ENCODE assay signal across 10 mouse cellular contexts in genomic region chr3:89379388-89380131, GRCm38 (mm10). TPM values are rescaled to one million over a fixed set of nuclear protein-coding genes. Genes with fewer than 3 reads are reported as not detected.
DNase-seq lines count a peak whose midpoint lies in the region; ATAC-seq and TF ChIP-seq lines count a peak whose summit lies in the region.
"Had no signal": no experiment of that assay in that cellular context is flagged by ENCODE, and none has a peak within 500 bp of the region (broad histone marks: within the 10 kb centered on the region; RNA-seq: fewer than 3 reads in every experiment).

No protein-coding gene starts in this region.

- 85% methylated on average over 31 of the region's 31 CpGs for WGBS in lung, embryonic 14.5 days
- 86% methylated on average over 31 of the region's 31 CpGs for WGBS in hindbrain, embryonic 15.5 days
- 87% methylated on average over 31 of the region's 31 CpGs for WGBS in stomach, embryonic 15.5 days
- WGBS in forebrain, embryonic 16.5 days, result 88% methylated on average over 31 of the region's 31 CpGs

- H3K27ac ChIP-seq in lung, embryonic 14.5 days (ENCODE audit: low read depth), result no peak overlapping the region
- H3K27ac ChIP-seq in hindbrain, embryonic 15.5 days (replicated peaks), result no peak overlapping the region
- H3K27ac ChIP-seq in stomach, embryonic 15.5 days, result peak overlapping the region; percentile 61
- H3K27ac ChIP-seq in forebrain, embryonic 16.5 days (ENCODE audit: low read length), result no peak overlapping the region
- H3K27ac ChIP-seq: liver, embryonic 13.5 days had no signal

- no peak for TF ChIP-seq CTCF in lung, embryonic 14.5 days (IDR thresholded peaks at IDR 0.05; ENCODE audit: low read depth)

- peak; percentile 34 for DNase-seq in CD4-positive, CD25-positive, alpha-beta regulatory T cell, adult 2 months (ENCODE audit: low read depth, low spot score)
- no peak for DNase-seq in lung, embryonic 14.5 days
- no peak for DNase-seq in lung, postnatal 25 days (ENCODE audit: low spot score)
- no peak for DNase-seq in frontal cortex, postnatal 14 days (ENCODE audit: low spot score in 2 of 2)
- DNase-seq: liver, embryonic 13.5 days had no signal

- peaks cover 10% of the 10 kb centered on the region; the same call in 1 of the 2 replicates for H3K36me3 ChIP-seq in lung, embryonic 14.5 days (ENCODE audit: insufficient read depth)
- no peaks in the 10 kb centered on the region for H3K36me3 ChIP-seq in hindbrain, embryonic 15.5 days
- H3K36me3 ChIP-seq in stomach, embryonic 15.5 days, result no peaks in the 10 kb centered on the region
- H3K36me3 ChIP-seq in forebrain, embryonic 16.5 days (ENCODE audit: control insufficient read depth, insufficient read depth), result no peaks in the 10 kb centered on the region

- no peaks in the 10 kb centered on the region for H3K27me3 ChIP-seq in lung, embryonic 14.5 days (ENCODE audit: insufficient read depth, low read length)
- H3K27me3 ChIP-seq in hindbrain, embryonic 15.5 days, result no peaks in the 10 kb centered on the region
- no peaks in the 10 kb centered on the region for H3K27me3 ChIP-seq in stomach, embryonic 15.5 days (replicated peaks)
- no peaks in the 10 kb centered on the region for H3K27me3 ChIP-seq in forebrain, embryonic 16.5 days (replicated peaks; ENCODE audit: control insufficient read depth, insufficient read depth, low read length)
- H3K27me3 ChIP-seq: liver, embryonic 13.5 days had no signal

- H3K9ac ChIP-seq in lung, embryonic 14.5 days, result no peak overlapping the region
- no peak overlapping the region for H3K9ac ChIP-seq in hindbrain, embryonic 15.5 days
- H3K9ac ChIP-seq in stomach, embryonic 15.5 days, result no peak overlapping the region
- no peak overlapping the region for H3K9ac ChIP-seq in forebrain, embryonic 16.5 days (replicated peaks; ENCODE audit: low read depth, low read length)

- peak overlapping the region; percentile 76 for H3K4me2 ChIP-seq in lung, embryonic 14.5 days
- peak overlapping the region; percentile 86 for H3K4me2 ChIP-seq in hindbrain, embryonic 15.5 days
- H3K4me2 ChIP-seq in stomach, embryonic 15.5 days, result no peak overlapping the region; the same call in 1 of the 2 replicates
- no peak overlapping the region; the same call in 1 of the 2 replicates for H3K4me2 ChIP-seq in forebrain, embryonic 16.5 days (ENCODE audit: low read length)

- H3K9me3 ChIP-seq in lung, embryonic 14.5 days (ENCODE audit: low read depth, low read length), result no peaks in the 10 kb centered on the region
- no peaks in the 10 kb centered on the region for H3K9me3 ChIP-seq in hindbrain, embryonic 15.5 days
- no peaks in the 10 kb centered on the region for H3K9me3 ChIP-seq in stomach, embryonic 15.5 days
- no peaks in the 10 kb centered on the region for H3K9me3 ChIP-seq in forebrain, embryonic 16.5 days (ENCODE audit: control insufficient read depth, low read length)
- H3K9me3 ChIP-seq: liver, embryonic 13.5 days had no signal

- H3K4me1 ChIP-seq in lung, embryonic 14.5 days (ENCODE audit: insufficient read depth), result no peaks in the 10 kb centered on the region
- peaks cover 15% of the 10 kb centered on the region for H3K4me1 ChIP-seq in hindbrain, embryonic 15.5 days (replicated peaks)
- peaks cover 24% of the 10 kb centered on the region for H3K4me1 ChIP-seq in stomach, embryonic 15.5 days
- H3K4me1 ChIP-seq in forebrain, embryonic 16.5 days (replicated peaks; ENCODE audit: control insufficient read depth, insufficient read depth, low read length), result peaks cover 12% of the 10 kb centered on the region

- ATAC-seq in CD4-positive, CD25-positive, alpha-beta regulatory T cell, adult 4 months, result no peak
- ATAC-seq in lung, embryonic 14.5 days (ENCODE audit: insufficient read depth), result no peak
- ATAC-seq in hindbrain, embryonic 15.5 days (ENCODE audit: low FRiP score, low read depth), result no peak
- ATAC-seq in stomach, embryonic 15.5 days (ENCODE audit: insufficient read depth, low FRiP score, low read depth), result no peak
- ATAC-seq in forebrain, embryonic 16.5 days, result no peak
- ATAC-seq: activated CD4-positive, CD25-positive, alpha-beta regulatory T cell, adult 4 months had no signal

- no peak overlapping the region for H3K4me3 ChIP-seq in lung, embryonic 14.5 days (ENCODE audit: low read depth, low read length)
- no peak overlapping the region for H3K4me3 ChIP-seq in hindbrain, embryonic 15.5 days
- H3K4me3 ChIP-seq in stomach, embryonic 15.5 days (replicated peaks), result no peak overlapping the region
- no peak overlapping the region for H3K4me3 ChIP-seq in forebrain, embryonic 16.5 days (replicated peaks; ENCODE audit: low read length)

RNA-seq across cellular contexts. Expression of gene Dcst1, which starts 14.5 kb away (rescaled TPM):
- polyA plus RNA-seq in CD4-positive, CD25-positive, alpha-beta regulatory T cell, adult 4 months (2017; shearing (Covaris generic)), result 1 to 10 TPM in 1 of 2 experiments, under 1 TPM in 1; 0.59 to 1.1 TPM
- 0.11 TPM in 1 of 2 replicates, not detected in the other for polyA plus RNA-seq in lung, embryonic 14.5 days (2014; fragmentation: Nextera tagmentation; extraction: Ambion mirVana)
- polyA plus RNA-seq in hindbrain, embryonic 15.5 days (2015; fragmentation: Nextera tagmentation; extraction: Ambion mirVana), result 0.89 and 1.1 TPM in 2 replicates
- polyA plus RNA-seq in stomach, embryonic 15.5 days (2015; fragmentation: Nextera tagmentation; extraction: Ambion mirVana), result 0.30 and 0.52 TPM in 2 replicates
- polyA plus RNA-seq in forebrain, embryonic 16.5 days (2015; fragmentation: Nextera tagmentation; extraction: Ambion mirVana), result 1.2 and 1.3 TPM in 2 replicates
- polyA plus RNA-seq: liver, embryonic 13.5 days had no signal

RNA-seq across cellular contexts. Expression of gene Zbtb7b, which starts 15.0 kb away (rescaled TPM):
- polyA plus RNA-seq in CD4-positive, CD25-positive, alpha-beta regulatory T cell, adult 4 months (2017; shearing (Covaris generic)), result 10 to 100 TPM; 11.7 to 13.2 TPM
- polyA plus RNA-seq in lung, embryonic 14.5 days (2014; fragmentation: Nextera tagmentation; extraction: Ambion mirVana), result 1.6 and 1.7 TPM in 2 replicates
- polyA plus RNA-seq in hindbrain, embryonic 15.5 days (2015; fragmentation: Nextera tagmentation; extraction: Ambion mirVana), result 0.82 and 0.83 TPM in 2 replicates
- 7.8 and 7.9 TPM in 2 replicates for polyA plus RNA-seq in stomach, embryonic 15.5 days (2015; fragmentation: Nextera tagmentation; extraction: Ambion mirVana)
- 0.51 and 0.77 TPM in 2 replicates for polyA plus RNA-seq in forebrain, embryonic 16.5 days (2015; fragmentation: Nextera tagmentation; extraction: Ambion mirVana)

RNA-seq across cellular contexts. Expression of gene Dcst2, which starts 17.8 kb away (rescaled TPM):
- polyA plus RNA-seq in CD4-positive, CD25-positive, alpha-beta regulatory T cell, adult 4 months (2017; shearing (Covaris generic)), result under 1 TPM in 1 of 2 experiments, not detected in 1; 0.42 TPM
- 0.17 TPM in 1 of 2 replicates, not detected in the other for polyA plus RNA-seq in lung, embryonic 14.5 days (2014; fragmentation: Nextera tagmentation; extraction: Ambion mirVana)
- 0.09 and 0.34 TPM in 2 replicates for polyA plus RNA-seq in hindbrain, embryonic 15.5 days (2015; fragmentation: Nextera tagmentation; extraction: Ambion mirVana)
- polyA plus RNA-seq in stomach, embryonic 15.5 days (2015; fragmentation: Nextera tagmentation; extraction: Ambion mirVana), result 0.30 and 0.67 TPM in 2 replicates
- polyA plus RNA-seq in forebrain, embryonic 16.5 days (2015; fragmentation: Nextera tagmentation; extraction: Ambion mirVana), result 0.27 TPM in 1 of 2 replicates, not detected in the other

RNA-seq across cellular contexts. Expression of gene Lenep, which starts 23.0 kb away (rescaled TPM):
- polyA plus RNA-seq in CD4-positive, CD25-positive, alpha-beta regulatory T cell, adult 4 months (2017; shearing (Covaris generic)), result 1 to 10 TPM in 1 of 2 experiments, not detected in 1; 5.3 TPM
- 0.19 and 0.33 TPM in 2 replicates for polyA plus RNA-seq in lung, embryonic 14.5 days (2014; fragmentation: Nextera tagmentation; extraction: Ambion mirVana)
- polyA plus RNA-seq in hindbrain, embryonic 15.5 days (2015; fragmentation: Nextera tagmentation; extraction: Ambion mirVana), result 0.89 TPM in 1 of 2 replicates, not detected in the other
- not detected in 2 replicates for polyA plus RNA-seq in stomach, embryonic 15.5 days (2015; fragmentation: Nextera tagmentation; extraction: Ambion mirVana)
- polyA plus RNA-seq in forebrain, embryonic 16.5 days (2015; fragmentation: Nextera tagmentation; extraction: Ambion mirVana), result 0.77 TPM in 1 of 2 replicates, not detected in the other
- polyA plus RNA-seq: liver, embryonic 13.5 days had no signal

RNA-seq across cellular contexts. Expression of gene Adam15, which starts 29.8 kb away (rescaled TPM):
- polyA plus RNA-seq in CD4-positive, CD25-positive, alpha-beta regulatory T cell, adult 4 months (2017; shearing (Covaris generic)), result 10 to 100 TPM in 1 of 2 experiments, 1 to 10 TPM in 1; 8.5 to 13.3 TPM
- polyA plus RNA-seq in lung, embryonic 14.5 days (2014; fragmentation: Nextera tagmentation; extraction: Ambion mirVana), result 32.7 and 36.7 TPM in 2 replicates
- 71.0 and 77.1 TPM in 2 replicates for polyA plus RNA-seq in hindbrain, embryonic 15.5 days (2015; fragmentation: Nextera tagmentation; extraction: Ambion mirVana)
- polyA plus RNA-seq in stomach, embryonic 15.5 days (2015; fragmentation: Nextera tagmentation; extraction: Ambion mirVana), result 44.7 and 53.2 TPM in 2 replicates
- 40.4 and 55.2 TPM in 2 replicates for polyA plus RNA-seq in forebrain, embryonic 16.5 days (2015; fragmentation: Nextera tagmentation; extraction: Ambion mirVana)

Comparison
In these comparisons a context has a peak if more than half of its experiments do, and no peak if none do; other contexts are left out.
1. H3K4me2 ChIP-seq: peak in lung, embryonic 14.5 days (single experiment) and hindbrain, embryonic 15.5 days (single experiment); none in stomach, embryonic 15.5 days (single experiment) and forebrain, embryonic 16.5 days (single experiment).